Mouse (Mus musculus) cortical plate, adult 2 months (tissue): ENCODE measurements around the gene E330021D16Rik.

Source experiments
- CTCF ChIP-seq: fragments of 200-500 bp; IDR thresholded peaks from 2 replicates; pipeline ENCODE4 v1.5.1; 2011; ENCODE audit warnings: mild to moderate bottlenecking, control low read depth, low read length; ENCODE audit not compliant: insufficient read depth; ENCODE audit errors: extremely low read depth
- POLR2A ChIP-seq: fragments of 200-500 bp; IDR thresholded peaks from 2 replicates; pipeline ENCODE4 v1.6.1; 2011; ENCODE audit warnings: mild to moderate bottlenecking, low read length, control low read depth; ENCODE audit not compliant: insufficient read depth; ENCODE audit errors: extremely low read depth

- no peak for TF ChIP-seq CTCF
- TF ChIP-seq POLR2A = no peak
Measured at GRCm38 (mm10) chr6:136364008-136364407, 51.4 kb downstream of the E330021D16Rik start.
